Mouse (Mus musculus) 3T3-L1 (cell line): ENCODE results near the gene Tmem120b.

Experiments
- DNase-seq: peaks from one replicate; pipeline ENCODE4 v3.0.0-alpha.2; 2015; ENCODE audit warnings: low read depth, low spot score

Tmem120b gene

GRCm38 (mm10) chr5:123068115-123068514 lies at the start of gene Tmem120b:
Gene Tmem120b (plus strand): TSS chr5:123068415.
- DNase-seq: no peak

- peak; percentile 49 for DNase-seq
Observed at GRCm38 (mm10) chr5:123019336-123020016, 48.7 kb upstream of the Tmem120b start.

GRCm38 (mm10) chr5:123020426-123020825 lies 47.8 kb upstream of the Tmem120b start:
- no peak for DNase-seq

DNA sequence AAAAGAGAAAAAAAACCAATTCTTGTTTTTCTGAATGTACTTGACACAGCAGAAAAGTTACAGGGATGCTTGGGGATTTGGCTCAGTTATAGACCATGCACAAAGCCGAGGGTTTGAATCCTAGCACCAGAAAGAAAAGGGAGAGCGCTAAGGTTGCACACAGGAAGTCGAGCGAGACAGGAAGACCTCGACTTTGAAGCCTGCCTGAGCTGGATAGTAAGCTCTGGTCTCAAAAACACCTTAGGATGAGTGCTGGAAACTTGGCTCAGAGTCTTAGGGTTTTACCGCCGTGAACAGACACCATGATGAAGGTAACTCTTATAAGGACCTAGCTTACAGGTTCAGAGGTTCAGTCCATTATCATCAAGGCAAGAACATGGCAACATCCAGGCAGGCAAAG lies 46.8 kb upstream of the Tmem120b start:
- no peak for DNase-seq

- DNase-seq: peak; percentile 26
Observed at GRCm38 (mm10) chr5:123023049-123023448, 45.2 kb upstream of the Tmem120b start.

DNA sequence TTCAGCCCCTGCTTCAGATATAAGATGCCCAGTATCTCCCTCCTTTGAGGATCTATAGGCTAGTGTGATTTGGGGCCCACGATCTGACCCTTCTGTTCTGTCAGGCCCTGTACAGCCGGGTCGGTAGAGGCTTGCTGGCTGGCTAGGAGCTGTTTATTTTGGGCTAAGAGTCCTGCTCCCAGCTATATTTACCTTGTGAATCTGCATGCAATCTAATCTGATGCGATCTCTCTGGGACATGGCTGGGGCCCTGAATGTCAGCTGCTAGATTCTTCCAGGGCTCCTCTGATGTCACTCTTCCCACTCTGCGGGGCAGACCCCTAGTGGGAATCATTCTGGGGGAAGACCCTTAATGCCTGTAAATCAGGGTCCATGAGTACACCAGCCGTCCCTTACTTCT lies 43.9 kb upstream of the Tmem120b start:
- DNase-seq: no peak

DNA sequence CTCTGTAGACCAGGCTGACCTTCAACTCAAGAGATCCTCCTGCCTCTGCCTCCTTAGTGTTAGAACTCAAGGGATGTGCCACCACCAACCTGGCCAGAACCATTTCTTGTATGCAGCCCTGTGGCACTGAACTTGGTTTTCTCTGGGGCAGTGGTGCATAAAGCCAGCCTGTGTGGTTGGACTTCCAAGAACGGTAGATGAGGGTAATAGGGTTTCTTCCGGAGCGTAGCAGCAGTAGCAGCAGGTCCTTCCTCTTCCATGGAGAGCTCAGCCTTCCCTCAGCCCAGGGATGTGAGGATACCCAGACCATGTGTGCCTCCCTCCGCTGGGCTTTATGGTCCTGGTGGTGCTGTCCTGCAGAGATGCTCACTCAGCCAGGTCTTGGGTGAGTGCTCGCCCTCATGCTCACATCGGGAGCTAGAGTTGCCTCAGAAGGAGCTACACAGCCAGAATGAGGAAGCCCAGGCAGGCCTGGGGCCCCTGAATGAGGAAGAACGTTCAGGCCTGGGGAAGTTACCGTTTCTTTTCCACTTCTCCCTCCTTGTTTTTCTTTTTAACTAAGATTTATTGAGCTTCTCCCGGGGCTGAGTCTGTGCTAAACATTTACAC lies 43.1 kb upstream of the Tmem120b start:
- DNase-seq: no peak

DNA sequence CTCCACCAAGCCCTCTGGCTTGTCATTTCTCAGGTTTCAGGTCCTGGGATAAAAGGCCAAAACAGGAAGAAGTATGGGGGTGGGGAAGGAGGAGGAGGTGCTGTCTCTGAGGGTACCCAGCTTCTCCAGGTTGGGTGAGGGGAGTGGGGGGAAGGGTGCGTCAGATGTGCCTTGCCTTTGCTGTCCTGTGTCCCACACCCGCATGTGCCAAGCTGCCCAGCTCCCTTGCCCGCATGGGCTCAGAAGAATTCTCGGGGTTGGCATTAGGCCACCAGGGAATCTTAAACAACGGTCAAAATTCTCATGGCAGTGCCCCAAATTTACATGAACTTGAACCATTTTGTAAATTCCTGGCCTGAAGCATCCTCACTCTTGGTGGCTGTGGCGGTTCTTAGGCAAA lies 41.8 kb upstream of the Tmem120b start:
- no peak for DNase-seq

- no peak for DNase-seq
Observed at GRCm38 (mm10) chr5:123027436-123027835, 40.8 kb upstream of the Tmem120b start.

- DNase-seq: no peak
Observed at GRCm38 (mm10) chr5:123029729-123030128, 38.5 kb upstream of the Tmem120b start.

DNA sequence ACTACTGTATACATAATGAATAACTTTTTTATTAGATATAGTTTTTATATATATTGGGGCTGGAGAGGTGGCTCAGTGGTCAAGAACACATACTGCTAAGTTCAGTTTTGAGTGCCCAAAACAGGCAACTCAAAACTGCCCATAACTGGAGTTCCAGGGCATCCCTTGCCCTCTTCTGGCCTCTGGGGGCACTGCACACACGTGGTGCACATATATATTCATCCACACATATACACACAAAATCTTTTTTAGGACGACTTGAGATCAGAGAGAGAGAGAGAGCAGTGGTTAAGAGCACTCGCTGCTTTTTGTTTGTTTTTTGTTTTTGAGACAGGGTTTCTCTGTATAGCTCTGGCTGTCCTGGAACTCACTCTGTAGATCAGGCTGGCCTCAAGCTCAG lies 36.9 kb upstream of the Tmem120b start:
- no peak for DNase-seq

DNA sequence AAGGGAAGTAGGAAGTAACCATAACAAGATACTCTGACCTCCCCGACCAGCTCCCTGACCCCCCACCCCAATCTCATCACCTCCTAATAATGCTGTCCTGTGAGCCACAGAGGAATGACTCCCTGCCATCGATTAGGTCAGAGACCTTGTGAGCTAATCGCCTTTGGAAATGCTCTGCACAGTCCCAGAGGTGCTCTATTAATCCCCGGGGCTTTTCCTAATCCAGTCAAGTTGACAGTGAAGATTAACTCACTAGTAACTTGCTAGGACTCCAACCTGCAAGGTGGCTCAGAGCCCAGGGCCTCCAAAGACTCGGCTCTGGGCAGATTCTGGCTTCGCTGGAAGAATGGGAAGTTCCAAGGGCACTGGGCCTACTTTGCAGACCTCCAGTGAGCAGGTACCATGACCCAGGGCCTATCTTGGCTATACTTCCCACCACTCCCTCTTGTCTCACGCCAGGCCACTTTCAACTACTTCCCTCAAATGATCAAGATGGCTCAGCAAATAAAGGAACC lies 34.5 kb upstream of the Tmem120b start:
- DNase-seq: no peak

GRCm38 (mm10) chr5:123035089-123035488 lies 33.1 kb upstream of the Tmem120b start:
- DNase-seq: no peak

- peak; percentile 39 for DNase-seq
Observed at GRCm38 (mm10) chr5:123035564-123035963, 32.7 kb upstream of the Tmem120b start.

DNA sequence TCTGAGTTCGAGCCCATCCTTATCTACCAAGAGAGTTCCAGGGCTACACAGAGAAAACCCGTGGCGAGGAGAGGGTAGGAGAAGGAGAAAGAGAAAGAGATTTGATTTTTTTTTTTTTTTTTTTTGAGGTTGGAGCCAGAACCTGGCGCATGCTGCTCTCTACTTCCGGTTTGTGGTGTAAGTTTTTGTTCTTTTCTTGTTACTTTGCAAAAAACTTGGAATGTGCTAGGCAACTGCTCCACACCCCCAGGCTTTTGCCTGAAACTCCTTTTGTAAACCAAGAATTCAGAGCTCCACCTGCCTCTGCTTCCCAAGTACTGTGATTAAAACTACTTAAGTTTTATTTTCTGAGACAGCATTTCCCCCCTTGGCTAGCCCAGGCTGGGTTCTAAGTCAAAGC lies 30.1 kb upstream of the Tmem120b start:
- no peak for DNase-seq

DNA sequence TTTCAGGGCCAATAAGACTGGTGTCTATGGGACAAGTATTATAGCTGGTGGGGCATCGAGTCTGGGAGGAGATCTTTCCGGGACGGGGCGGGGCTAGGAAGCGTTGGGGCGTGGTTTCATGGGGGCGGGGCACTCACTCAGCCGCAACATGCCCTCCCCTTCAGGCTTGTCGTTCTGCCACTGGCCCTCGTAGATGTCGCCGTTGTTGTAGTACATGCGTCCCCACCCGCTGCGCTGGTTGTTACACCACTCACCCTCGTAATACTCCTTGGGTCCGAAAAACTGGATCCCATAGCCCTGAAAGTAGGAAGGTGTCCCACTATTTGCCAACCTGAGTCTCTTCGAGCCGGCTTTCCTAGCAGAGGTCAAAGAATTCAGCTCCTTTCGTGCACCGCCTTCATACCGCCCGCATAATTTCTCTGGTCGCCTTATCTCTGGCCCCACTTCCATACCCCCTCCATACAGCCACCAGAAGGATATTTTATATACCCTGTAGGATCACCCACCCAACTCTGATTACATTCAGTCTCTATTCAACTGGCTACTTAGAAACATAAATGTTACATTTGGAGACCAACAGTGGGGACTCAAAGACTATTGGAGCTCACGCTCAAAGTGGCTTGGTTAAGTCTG lies 29.0 kb upstream of the Tmem120b start:
- DNase-seq: no peak

DNA sequence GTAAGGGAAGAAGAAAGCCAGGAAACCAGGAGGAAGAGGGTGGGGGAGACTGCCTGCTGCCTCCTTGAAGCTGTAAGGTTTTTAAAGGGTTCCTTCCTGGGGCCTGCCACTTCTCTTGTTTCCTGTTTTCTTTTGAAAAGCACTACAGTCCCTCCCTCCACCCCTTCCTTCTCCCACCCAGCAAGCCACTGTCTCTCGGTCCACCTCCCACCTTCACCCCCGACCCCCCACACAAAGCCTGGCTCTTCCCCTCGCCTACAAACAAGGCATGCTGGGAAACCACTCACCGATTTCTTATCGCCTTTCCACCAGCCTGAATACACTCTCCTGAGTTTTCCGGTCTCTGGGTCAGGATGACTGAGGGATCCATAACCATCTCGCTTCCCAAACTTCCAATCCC lies 27.4 kb upstream of the Tmem120b start:
- DNase-seq: no peak

DNA sequence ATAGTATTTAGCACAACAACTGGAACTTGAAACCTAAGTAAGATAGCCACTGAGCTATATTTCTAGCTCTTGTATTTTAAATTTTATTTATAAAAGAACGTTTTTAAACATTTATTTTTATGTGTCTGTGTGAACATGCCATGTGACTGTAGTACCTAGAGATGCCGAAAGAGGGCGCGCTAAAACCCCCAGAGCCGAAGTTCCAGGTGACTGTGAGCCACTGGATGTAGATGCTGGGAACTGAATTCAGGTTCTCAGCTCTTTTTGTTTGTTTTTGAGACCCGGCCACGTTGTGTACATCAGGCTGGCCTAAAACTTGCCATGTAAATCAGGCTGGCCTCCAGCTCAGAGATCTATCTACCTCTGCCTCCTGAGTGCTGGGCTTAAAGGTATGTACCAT lies 24.4 kb upstream of the Tmem120b start:
- DNase-seq: peak; percentile 61

GRCm38 (mm10) chr5:123045561-123046295 lies 22.5 kb upstream of the Tmem120b start:
- peak; percentile 91 for DNase-seq

- no peak for DNase-seq
Observed at GRCm38 (mm10) chr5:123046916-123047315, 21.3 kb upstream of the Tmem120b start, which contains the start of gene Morn3. Gene Morn3 (minus strand): TSS chr5:123047016.

DNA sequence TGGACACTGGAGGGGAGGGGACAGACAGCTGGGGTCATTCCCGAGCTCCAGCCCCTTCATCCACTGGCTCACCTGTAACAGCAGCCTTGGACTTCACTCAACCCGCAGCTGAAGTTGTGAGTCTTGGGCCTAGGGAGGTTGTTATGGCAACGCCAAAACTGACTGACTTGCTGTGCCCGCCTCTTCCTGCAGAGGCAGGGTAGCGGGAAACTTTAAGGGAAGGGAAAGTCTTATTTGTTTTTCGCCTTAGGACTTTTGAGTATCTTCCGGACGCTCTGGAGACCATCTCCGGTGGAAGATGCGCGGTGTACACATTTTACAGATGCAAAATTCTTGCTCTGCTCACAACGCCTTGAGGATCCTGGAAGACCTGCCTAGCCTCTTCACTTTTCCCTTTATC lies 18.9 kb upstream of the Tmem120b start:
- DNase-seq: no peak

GRCm38 (mm10) chr5:123050918-123051317 lies 17.3 kb upstream of the Tmem120b start:
- no peak for DNase-seq
